Mouse (Mus musculus) left cerebral cortex, adult 2 months (tissue): ENCODE measurements at regions not wholly inside any gene's neighbourhood (a gene's known extent, or its start where the extent isn't known, plus 50 kb on each side); places are given as distances from the start of the nearest gene placed in this dataset.

Experiments
- DNase-seq, 2 experiments: peaks; one replicate each; pipeline ENCODE4 v3.0.0; 2021 to 2022; ENCODE audit warnings: low spot score in 2 of 2, mixed read lengths in 1 of 2; ENCODE audit errors: extremely low spot score in 1 of 2
- H3K27ac ChIP-seq: fragments of 200-600 bp; 2 replicates; pipeline ENCODE4 v1.8.1; 2022
- H3K4me3 ChIP-seq: fragments of 200-600 bp; 2 replicates; pipeline ENCODE4 v1.8.1; 2022
- CTCF ChIP-seq: fragments of 200-600 bp; IDR thresholded peaks from 2 replicates; pipeline ENCODE4 v1.8.1; 2022; ENCODE audit warnings: antibody characterized with exemption, mild to moderate bottlenecking, moderate library complexity
- intact Hi-C: fragments of 180-260 bp; cut with DNase I; formaldehyde crosslinking; loops from one replicate; pipeline ENCODE4 v1.15.1; 2025

DNA sequence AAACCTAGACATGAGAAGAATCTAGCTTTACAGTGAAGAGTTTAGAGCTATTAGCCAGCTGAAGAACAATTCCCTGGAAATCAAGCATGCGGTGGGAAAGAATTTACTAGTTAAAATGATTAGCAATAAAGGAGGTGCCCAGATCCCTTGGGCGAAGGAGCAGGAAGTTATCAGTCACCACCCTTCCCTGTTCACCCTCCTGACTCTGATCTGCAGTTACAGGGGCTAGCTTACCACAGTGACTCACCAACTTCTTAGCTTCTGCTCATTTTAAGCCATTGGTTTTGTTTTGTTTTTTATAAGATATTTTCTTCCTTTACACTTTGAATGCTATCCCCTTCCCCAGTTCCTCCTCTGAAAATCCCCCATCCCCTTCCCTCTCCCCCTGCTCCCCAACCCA, 183.6 kb downstream of the Gxylt1 start:
- H3K4me3 ChIP-seq, result no peak overlapping the region
- no peak overlapping the region for H3K27ac ChIP-seq
- no peak for TF ChIP-seq CTCF
- DNase-seq, result no peak
- intact Hi-C loops, result no loop called here

DNA sequence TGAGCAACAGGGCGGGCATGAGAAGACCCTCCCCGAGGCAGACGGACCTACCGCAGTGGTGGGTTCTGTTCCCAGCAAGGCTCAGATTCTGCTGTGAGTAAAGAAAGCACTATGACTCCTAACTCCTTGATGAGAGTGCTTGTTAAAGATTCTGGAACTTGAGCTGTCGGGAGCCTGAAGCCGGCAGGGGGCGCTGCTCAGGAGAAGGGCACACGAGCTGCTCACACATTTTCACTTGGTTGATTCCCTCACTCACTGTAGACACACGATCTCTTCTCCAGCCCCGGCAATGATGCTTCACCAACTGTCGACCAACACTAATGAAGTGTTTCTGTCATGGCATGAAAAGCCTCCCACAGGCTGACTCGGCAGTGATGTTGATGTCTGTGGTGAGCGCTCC, 185.6 kb downstream of the Gxylt1 start:
- peak; percentile 83 for TF ChIP-seq CTCF
- H3K4me3 ChIP-seq, result no peak overlapping the region
- H3K27ac ChIP-seq, result no peak overlapping the region
- peak; percentile 53 to 71 for DNase-seq
- intact Hi-C loops, result loop anchor here (5.0 kb wide), 1 partner anchor 128 kb away; no protein-coding TSS in a partner anchor

DNA sequence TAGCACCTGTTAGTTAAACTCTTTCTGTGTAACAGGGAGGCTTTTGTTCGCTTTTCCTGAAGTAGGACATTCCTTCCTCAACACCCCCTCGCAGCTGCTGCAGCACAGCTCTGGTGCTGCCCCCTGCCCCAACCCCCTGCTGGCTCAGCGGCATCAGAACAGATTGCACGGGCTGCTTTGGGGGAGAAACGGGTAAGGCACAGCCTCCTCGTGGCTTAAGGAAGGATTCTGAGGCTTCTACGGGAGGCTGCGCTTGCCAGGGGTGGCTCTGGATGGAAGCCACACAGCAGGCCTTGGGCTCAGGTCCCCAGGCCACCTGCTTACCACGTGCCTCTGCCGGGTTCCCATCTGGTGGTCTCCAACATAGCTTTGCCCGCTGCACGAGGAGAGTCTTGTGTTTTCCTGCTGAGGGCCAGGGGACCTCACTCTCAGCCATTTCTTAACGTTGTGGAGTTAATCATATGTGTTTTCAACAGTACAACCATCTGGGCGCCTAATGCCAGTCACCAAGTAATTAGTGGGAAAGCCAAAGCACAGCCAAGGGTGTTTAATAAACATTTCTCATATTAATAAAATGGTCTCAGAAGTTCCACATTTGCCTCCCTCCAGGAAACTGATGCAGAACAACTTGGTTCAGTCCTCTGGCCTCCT, 189.9 kb downstream of the Gxylt1 start:
- no peak overlapping the region for H3K4me3 ChIP-seq
- no peak overlapping the region for H3K27ac ChIP-seq
- peak in 1 of 2 experiments; percentile 25 for DNase-seq
- TF ChIP-seq CTCF, result no peak; the same call in 1 of the 2 replicates
- intact Hi-C loops, result loop anchor here (5.0 kb wide), 1 partner anchor 132 kb away; no protein-coding TSS in a partner anchor

DNA sequence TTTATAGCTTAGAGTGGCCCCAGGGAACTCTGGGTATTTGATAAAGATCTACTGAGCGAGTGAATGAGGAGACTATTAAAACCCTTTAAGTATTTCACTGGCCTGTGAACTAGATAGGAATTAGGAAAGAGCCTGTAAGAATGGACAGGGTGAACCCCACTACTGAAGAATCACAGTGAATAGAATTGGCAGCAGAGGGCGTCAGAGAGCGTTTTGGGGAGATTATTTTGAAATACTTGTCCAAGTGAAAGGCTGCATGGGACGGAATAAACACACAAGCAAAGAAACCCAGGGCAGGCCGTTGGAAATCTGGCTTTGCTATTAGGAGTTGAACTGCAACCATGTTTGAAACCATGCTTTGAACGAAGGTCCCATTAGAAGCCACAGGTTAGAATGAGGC, 200.9 kb downstream of the Gxylt1 start:
- no peak overlapping the region for H3K27ac ChIP-seq
- peak; percentile 13; the same call in 1 of the 2 replicates for TF ChIP-seq CTCF
- no peak for DNase-seq
- intact Hi-C loops, result no loop called here
- no peak overlapping the region for H3K4me3 ChIP-seq

DNA sequence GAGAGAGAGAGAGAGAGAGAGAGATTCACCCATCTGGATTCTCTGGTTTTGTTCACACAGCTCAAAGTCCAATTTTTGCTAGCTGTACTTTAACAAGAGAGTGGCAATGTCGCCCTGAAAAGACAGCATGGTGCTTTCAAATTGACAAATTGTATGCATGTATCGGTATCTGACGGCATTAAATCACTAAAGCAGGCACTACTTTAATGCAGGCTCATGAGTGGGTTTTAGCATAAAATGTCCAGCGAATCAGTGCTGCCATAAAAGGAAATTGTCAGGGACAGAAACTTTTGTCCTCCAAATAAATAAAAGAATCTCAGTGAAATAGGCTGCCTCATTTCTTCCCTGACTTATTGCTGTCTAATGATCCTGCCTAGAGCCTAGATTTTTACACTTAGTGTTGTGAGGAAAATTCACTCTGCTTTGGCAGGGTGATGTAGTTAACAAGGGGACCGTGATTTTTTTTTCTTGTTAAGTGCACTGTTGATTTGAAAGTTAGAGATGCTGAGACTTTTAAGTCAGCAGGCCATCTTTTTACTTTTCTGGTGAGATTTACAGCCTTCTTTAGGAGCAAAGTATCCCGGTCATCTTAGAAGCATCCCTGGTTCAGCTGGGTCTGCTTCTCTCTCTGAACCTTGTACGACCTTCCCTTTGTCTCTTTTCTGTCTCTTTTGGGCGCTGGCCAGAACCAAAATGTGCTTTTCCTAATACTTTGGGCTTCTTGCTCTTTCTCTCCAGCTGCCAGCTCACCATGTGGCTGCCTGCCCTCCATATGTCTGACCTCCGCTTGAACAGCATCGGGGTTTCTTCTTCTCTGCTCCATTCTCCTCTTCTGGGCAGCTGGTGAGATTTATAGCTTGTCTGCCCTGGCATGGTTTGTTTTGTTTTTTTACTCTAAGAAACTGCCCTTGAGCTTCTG, 212.5 kb downstream of the Gxylt1 start:
- H3K27ac ChIP-seq, result no peak overlapping the region
- intact Hi-C loops, result no loop called here
- no peak for TF ChIP-seq CTCF
- DNase-seq, result no peak
- H3K4me3 ChIP-seq, result no peak overlapping the region

DNA sequence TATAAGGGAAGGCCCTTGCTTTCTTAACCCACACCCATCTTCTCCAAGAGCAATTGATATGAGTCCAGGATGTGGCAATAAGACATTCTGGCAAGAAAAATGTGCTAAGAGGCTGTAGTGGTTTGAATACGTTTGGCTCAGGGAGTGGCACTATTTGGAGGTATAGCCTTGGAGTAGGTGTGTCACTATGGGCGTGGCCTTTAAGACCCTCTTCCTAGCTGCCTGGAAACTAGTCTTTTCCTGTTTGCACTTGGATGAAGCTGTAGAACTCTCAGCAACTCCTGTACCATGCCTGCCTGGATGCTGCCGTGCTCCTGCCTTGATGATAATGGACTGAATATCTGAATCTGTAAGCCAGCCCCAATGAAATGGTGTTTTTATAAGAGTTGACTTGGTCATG, 221.5 kb downstream of the Gxylt1 start:
- DNase-seq, result no peak
- Histone ChIP-seq H3K27ac (no peak overlapping the region), H3K4me3 (no peak overlapping the region)
- intact Hi-C loops, result no loop called here
- TF ChIP-seq CTCF, result no peak

DNA sequence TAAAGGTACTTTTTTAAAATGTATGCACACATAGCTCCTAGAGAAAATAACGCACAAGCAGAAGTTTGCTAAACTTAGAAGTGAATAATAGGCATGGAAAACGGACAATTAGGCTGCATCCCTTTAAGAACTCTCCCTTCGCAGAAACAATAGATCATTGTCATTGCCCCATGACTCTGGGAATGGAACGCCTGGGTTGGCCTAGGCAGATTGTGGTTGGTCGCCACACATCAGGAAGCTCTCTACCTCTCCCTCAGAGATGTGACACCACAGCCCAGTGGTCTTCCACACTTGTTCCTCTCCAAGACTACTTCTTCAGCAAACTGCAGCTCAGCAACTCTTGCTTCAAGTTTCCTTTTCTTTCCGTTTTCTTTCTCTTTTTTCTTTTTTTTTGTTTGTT, 247.8 kb downstream of the Gxylt1 start:
- intact Hi-C loops, result no loop called here
- no peak overlapping the region for H3K4me3 ChIP-seq
- no peak overlapping the region; the same call in 1 of the 2 replicates for H3K27ac ChIP-seq
- no peak for DNase-seq
- TF ChIP-seq CTCF, result no peak

DNA sequence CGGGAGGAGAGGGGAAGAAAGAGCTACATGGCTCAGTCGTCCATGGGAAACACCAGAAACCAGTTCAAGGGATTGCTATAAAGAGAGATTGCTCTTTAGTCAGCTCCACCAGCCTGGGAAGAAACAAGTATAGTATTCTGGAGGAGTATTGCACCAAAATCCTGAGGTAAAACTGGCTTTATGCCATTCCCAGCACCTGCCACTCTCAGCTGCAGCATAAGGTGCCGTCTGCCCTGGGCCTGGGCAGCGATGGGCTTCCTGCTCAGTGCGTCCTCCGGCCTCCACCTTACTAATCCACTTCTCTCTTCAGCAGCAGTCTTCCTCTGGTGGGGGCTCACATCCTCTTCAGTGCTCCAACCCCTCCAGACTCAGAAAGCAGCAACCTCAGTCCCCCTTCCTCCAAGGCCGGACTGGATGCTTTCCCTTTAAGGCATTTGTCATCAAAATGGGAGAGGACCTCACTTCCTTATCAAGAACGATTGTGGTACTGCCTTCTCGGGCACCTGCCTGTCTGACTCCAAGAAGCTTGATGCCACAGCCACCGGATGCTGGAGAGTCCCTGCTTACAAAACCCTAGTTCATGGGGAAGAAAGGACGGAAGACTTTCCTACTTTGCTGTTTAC, 248.4 kb downstream of the Gxylt1 start:
- TF ChIP-seq CTCF, result no peak
- no peak for DNase-seq
- intact Hi-C loops, result no loop called here
- H3K27ac ChIP-seq, result no peak overlapping the region; the same call in 1 of the 2 replicates
- no peak overlapping the region for H3K4me3 ChIP-seq

DNA sequence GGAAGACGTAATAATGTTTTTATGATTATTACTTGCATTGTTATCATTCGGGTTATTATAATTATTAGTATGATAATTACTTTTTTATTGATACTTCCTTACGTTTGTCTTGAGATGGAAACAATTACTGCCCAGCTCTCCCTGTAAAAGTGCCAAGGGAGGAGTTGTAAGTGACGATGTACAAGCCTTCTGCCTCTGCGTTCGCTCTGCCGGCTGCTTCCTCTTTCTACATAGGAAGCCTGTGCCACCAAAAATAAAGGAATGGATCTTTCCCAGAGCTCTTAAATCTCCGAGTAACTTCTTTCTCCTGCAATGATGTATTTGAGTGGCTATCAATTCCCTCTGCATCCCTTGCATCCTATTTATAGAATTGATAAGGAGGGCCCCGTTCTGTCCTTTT, 249.2 kb downstream of the Gxylt1 start:
- no peak for DNase-seq
- no peak overlapping the region for H3K4me3 ChIP-seq
- intact Hi-C loops, result no loop called here
- no peak overlapping the region for H3K27ac ChIP-seq
- no peak for TF ChIP-seq CTCF

DNA sequence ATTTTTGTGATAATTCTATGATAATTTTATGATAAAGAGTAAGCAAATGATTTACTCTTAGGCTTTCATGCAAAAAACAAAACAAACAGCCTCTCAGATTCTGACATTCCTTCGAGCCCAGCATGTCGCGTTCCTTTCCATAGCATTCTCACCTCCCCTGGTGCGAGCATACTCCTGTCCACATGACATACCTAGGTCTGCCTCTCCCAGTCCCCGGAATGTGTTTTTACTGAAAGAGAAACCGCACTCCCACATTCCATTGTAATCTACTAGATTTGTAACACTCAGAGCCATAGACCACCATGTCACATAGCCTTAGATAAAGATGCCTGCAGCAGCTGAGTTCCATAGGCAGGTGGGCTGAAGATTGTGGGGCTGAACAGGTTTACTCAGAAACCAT, 250.8 kb downstream of the Gxylt1 start:
- intact Hi-C loops, result no loop called here
- no peak overlapping the region for H3K27ac ChIP-seq
- no peak for DNase-seq
- TF ChIP-seq CTCF, result no peak
- H3K4me3 ChIP-seq, result no peak overlapping the region

DNA sequence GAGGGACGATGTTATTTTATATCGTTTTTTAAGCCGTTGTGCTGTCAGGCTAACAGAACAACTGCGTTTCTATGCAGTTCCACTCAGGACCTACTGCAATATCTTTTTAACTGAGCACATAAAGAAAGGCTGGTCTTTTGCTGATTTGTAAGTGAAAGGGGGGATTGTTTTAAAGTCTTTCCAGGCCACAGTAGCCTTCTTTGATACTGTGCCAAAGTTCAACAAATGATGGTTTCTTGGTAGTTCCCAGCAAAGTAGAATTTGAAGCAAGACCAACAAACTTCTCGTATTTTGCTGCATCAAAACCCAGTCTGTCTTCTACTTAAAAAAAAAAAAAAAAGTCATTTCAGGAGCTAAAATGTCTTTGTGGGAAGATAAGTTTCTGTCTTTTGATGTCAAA, 263.8 kb downstream of the Gxylt1 start:
- no peak overlapping the region for H3K27ac ChIP-seq

DNA sequence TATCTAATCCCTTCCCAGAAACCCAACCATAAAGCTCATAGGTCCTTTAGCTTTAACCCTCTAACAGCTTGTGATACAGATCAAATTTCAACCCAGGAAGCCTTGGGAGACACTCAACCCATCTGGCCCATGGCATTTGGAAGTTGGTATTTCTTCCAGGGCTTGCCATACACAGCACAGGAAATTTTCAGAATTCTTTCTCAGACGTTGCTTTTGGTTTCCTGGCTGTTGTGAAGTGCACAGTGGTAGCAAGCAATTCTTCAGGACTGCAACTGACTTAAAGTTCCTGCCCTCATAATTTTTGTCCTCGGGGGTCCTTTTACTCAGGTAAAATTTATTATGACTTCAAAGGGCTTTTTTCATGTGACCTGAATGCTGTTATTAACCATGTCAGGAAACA, 264.4 kb downstream of the Gxylt1 start:
- TF ChIP-seq CTCF, result no peak
- intact Hi-C loops, result no loop called here
- Histone ChIP-seq H3K4me3 (no peak overlapping the region), H3K27ac (no peak overlapping the region)
- no peak for DNase-seq

More for the DNA sequence above, 263.8 kb downstream of the Gxylt1 start:
- H3K4me3 ChIP-seq, result no peak overlapping the region
- DNase-seq, result no peak
- intact Hi-C loops, result no loop called here
- TF ChIP-seq CTCF, result no peak
